In the genomic region with DNA sequence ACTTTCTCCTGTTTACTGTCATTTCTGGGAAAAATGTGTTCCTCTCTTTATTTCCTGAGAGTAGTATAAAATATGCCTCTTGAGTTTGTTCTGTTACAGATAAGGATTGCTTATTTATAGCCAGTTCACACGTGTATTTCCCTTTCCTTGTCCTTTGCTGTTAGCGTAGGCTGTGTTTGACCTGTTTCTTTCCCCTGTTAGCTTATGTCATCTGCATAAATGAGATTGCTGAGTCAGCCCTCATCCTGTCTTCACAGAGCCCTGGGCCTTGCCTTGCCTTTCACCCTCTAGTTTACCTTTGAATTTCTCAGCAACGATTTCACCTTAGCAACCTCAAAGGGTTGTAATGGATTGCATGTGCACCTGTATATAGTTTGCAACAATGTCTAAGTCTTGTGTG, we compare ENCODE assay signal across 21 mouse cellular contexts. TPM values are rescaled to one million over a fixed set of nuclear protein-coding genes. Genes with fewer than 3 reads are reported as not detected.
DNase-seq lines count a peak whose midpoint lies in the region; ATAC-seq and TF ChIP-seq lines count a peak whose summit lies in the region.
"Had no signal": no experiment of that assay in that cellular context is flagged by ENCODE, and none has a peak within 500 bp of the region (broad histone marks: within the 10 kb centered on the region; RNA-seq: fewer than 3 reads in every experiment).

No protein-coding gene starts in this region.

- no peaks in the 10 kb centered on the region for H3K36me3 ChIP-seq in intestine, embryonic 16.5 days (ENCODE audit: control insufficient read depth, insufficient read depth, low read length)
- H3K36me3 ChIP-seq in intestine, embryonic 15.5 days: no peaks in the 10 kb centered on the region
- H3K36me3 ChIP-seq in stomach, embryonic 15.5 days: no peaks in the 10 kb centered on the region
- H3K36me3 ChIP-seq in forebrain, embryonic 12.5 days (replicated peaks): no peaks in the 10 kb centered on the region
- H3K36me3 ChIP-seq: embryonic facial prominence, embryonic 13.5 days; forebrain, embryonic 10.5 days; hindbrain, embryonic 10.5 days; liver, embryonic 13.5 days had no signal

- no peak overlapping the region for H3K9ac ChIP-seq in intestine, embryonic 16.5 days (ENCODE audit: low read depth, low read length)
- H3K9ac ChIP-seq in intestine, embryonic 15.5 days: no peak overlapping the region
- H3K9ac ChIP-seq in stomach, embryonic 15.5 days: no peak overlapping the region
- no peak overlapping the region for H3K9ac ChIP-seq in forebrain, embryonic 12.5 days
- H3K9ac ChIP-seq: embryonic facial prominence, embryonic 13.5 days; liver, embryonic 13.5 days had no signal

- DNase-seq in gastrocnemius, adult 2 months: no peak
- no peak for DNase-seq in gastrocnemius, postnatal 4 days (ENCODE audit: low spot score in 2 of 2)
- DNase-seq in kidney, adult 8-10 months: no peak
- DNase-seq: adrenal gland, postnatal 36 days; cerebellum, adult 8-10 months; gastrocnemius, postnatal 36 days; kidney, adult 11 months; kidney, postnatal 10 days; liver, embryonic 13.5 days had no signal

- H3K4me1 ChIP-seq in intestine, embryonic 16.5 days (ENCODE audit: control insufficient read depth, insufficient read depth, low read length): peaks cover 25% of the 10 kb centered on the region
- peaks cover 14% of the 10 kb centered on the region; the same call in 1 of the 2 replicates for H3K4me1 ChIP-seq in intestine, embryonic 15.5 days (replicated peaks)
- H3K4me1 ChIP-seq in stomach, embryonic 15.5 days: peaks cover 9% of the 10 kb centered on the region; the same call in 1 of the 2 replicates
- H3K4me1 ChIP-seq in forebrain, embryonic 12.5 days: peaks cover 23% of the 10 kb centered on the region

- H3K4me3 ChIP-seq in gastrocnemius, adult 2 months: no peak overlapping the region
- no peak overlapping the region for H3K4me3 ChIP-seq in intestine, embryonic 16.5 days (ENCODE audit: low read length)
- no peak overlapping the region for H3K4me3 ChIP-seq in intestine, embryonic 15.5 days (replicated peaks)
- no peak overlapping the region for H3K4me3 ChIP-seq in stomach, embryonic 15.5 days (replicated peaks)
- H3K4me3 ChIP-seq in forebrain, embryonic 12.5 days (replicated peaks): no peak overlapping the region
- H3K4me3 ChIP-seq: embryonic facial prominence, embryonic 13.5 days; forebrain, embryonic 10.5 days; hindbrain, embryonic 10.5 days; layer of hippocampus, adult 2 months; left cerebral cortex, adult 2 months; liver, embryonic 13.5 days had no signal

- TF ChIP-seq CTCF in gastrocnemius, adult 2 months (IDR thresholded peaks at IDR 0.05): no peak

- intact Hi-C loops in gastrocnemius, adult 2 months (cut with DNase I): no loop called here

- ATAC-seq in intestine, embryonic 16.5 days: 0 out of 2 replicates have a peak, but pooled peaks have one; percentile 45
- no peak for ATAC-seq in intestine, embryonic 15.5 days
- peak; percentile 23 for ATAC-seq in activated CD4-positive, CD25-positive, alpha-beta regulatory T cell, adult 4 months
- ATAC-seq in stomach, embryonic 15.5 days (ENCODE audit: insufficient read depth, low FRiP score, low read depth): 0 out of 2 replicates have a peak, but pooled peaks have one; percentile 13
- no peak for ATAC-seq in forebrain, embryonic 12.5 days (ENCODE audit: low FRiP score)
- ATAC-seq: midbrain, embryonic 16.5 days; Patski had no signal

- no peaks in the 10 kb centered on the region for H3K9me3 ChIP-seq in intestine, embryonic 16.5 days (ENCODE audit: control insufficient read depth, low read length)
- H3K9me3 ChIP-seq in intestine, embryonic 15.5 days: no peaks in the 10 kb centered on the region
- no peaks in the 10 kb centered on the region for H3K9me3 ChIP-seq in stomach, embryonic 15.5 days
- H3K9me3 ChIP-seq in forebrain, embryonic 12.5 days: no peaks in the 10 kb centered on the region
- H3K9me3 ChIP-seq: embryonic facial prominence, embryonic 13.5 days; forebrain, embryonic 10.5 days; hindbrain, embryonic 10.5 days; liver, embryonic 13.5 days had no signal

- 39% methylated on average over 3 of the region's 3 CpGs for WGBS in intestine, embryonic 16.5 days
- 46% methylated on average over 3 of the region's 3 CpGs for WGBS in intestine, embryonic 15.5 days
- 45% methylated on average over 3 of the region's 3 CpGs for WGBS in stomach, embryonic 15.5 days
- WGBS in forebrain, embryonic 12.5 days: 89% methylated on average over 3 of the region's 3 CpGs

- no peak overlapping the region for H3K4me2 ChIP-seq in intestine, embryonic 16.5 days (ENCODE audit: low read depth, low read length)
- no peak overlapping the region for H3K4me2 ChIP-seq in intestine, embryonic 15.5 days (replicated peaks)
- H3K4me2 ChIP-seq in stomach, embryonic 15.5 days: no peak overlapping the region
- no peak overlapping the region for H3K4me2 ChIP-seq in forebrain, embryonic 12.5 days
- H3K4me2 ChIP-seq: embryonic facial prominence, embryonic 13.5 days; liver, embryonic 13.5 days had no signal

- peak overlapping the region; percentile 92 for H3K27ac ChIP-seq in gastrocnemius, adult 2 months
- H3K27ac ChIP-seq in intestine, embryonic 16.5 days (ENCODE audit: low read length): no peak overlapping the region
- H3K27ac ChIP-seq in intestine, embryonic 15.5 days: no peak overlapping the region
- H3K27ac ChIP-seq in stomach, embryonic 15.5 days: no peak overlapping the region
- H3K27ac ChIP-seq in forebrain, embryonic 12.5 days: no peak overlapping the region
- H3K27ac ChIP-seq: embryonic facial prominence, embryonic 13.5 days; forebrain, embryonic 10.5 days; hindbrain, embryonic 10.5 days; layer of hippocampus, adult 2 months; left cerebral cortex, adult 2 months; liver, embryonic 13.5 days had no signal

- no peaks in the 10 kb centered on the region for H3K27me3 ChIP-seq in intestine, embryonic 16.5 days (replicated peaks; ENCODE audit: control insufficient read depth, insufficient read depth, low read length)
- H3K27me3 ChIP-seq in intestine, embryonic 15.5 days (replicated peaks): no peaks in the 10 kb centered on the region
- H3K27me3 ChIP-seq in stomach, embryonic 15.5 days (replicated peaks): no peaks in the 10 kb centered on the region
- H3K27me3 ChIP-seq in forebrain, embryonic 12.5 days: no peaks in the 10 kb centered on the region
- H3K27me3 ChIP-seq: embryonic facial prominence, embryonic 13.5 days; liver, embryonic 13.5 days; Patski had no signal

RNA-seq across cellular contexts. Expression of a gene that starts 32.5 kb away (rescaled TPM):
- total RNA-seq in gastrocnemius, adult 2 months (2021): 10 to 100 TPM; 17.7 to 18.0 TPM
- total RNA-seq in gastrocnemius, postnatal 4 days (2021): 10 to 100 TPM; 46.7 to 52.2 TPM
- polyA plus RNA-seq in intestine, embryonic 16.5 days (2015; fragmentation: Nextera tagmentation; extraction: Ambion mirVana): 64.7 and 66.5 TPM in 2 replicates
- polyA plus RNA-seq in intestine, embryonic 15.5 days (2015; fragmentation: Nextera tagmentation; extraction: Ambion mirVana): 61.7 and 63.0 TPM in 2 replicates
- 10 to 100 TPM; 15.5 to 16.8 TPM for polyA plus RNA-seq in activated CD4-positive, CD25-positive, alpha-beta regulatory T cell, adult 4 months (2017; shearing (Covaris generic))
- 69.5 and 73.3 TPM in 2 replicates for polyA plus RNA-seq in stomach, embryonic 15.5 days (2015; fragmentation: Nextera tagmentation; extraction: Ambion mirVana)
- polyA plus RNA-seq in forebrain, embryonic 12.5 days (2016; fragmentation: Nextera tagmentation; extraction: Ambion mirVana): 16.1 and 18.1 TPM in 2 replicates

Comparison
In these comparisons a context has a peak if more than half of its experiments do, and no peak if none do; other contexts are left out.
1. ATAC-seq: peak in intestine, embryonic 16.5 days (single experiment), activated CD4-positive, CD25-positive, alpha-beta regulatory T cell, adult 4 months (single experiment) and stomach, embryonic 15.5 days (single experiment); none in intestine, embryonic 15.5 days (single experiment) and forebrain, embryonic 12.5 days (single experiment).